Mouse (Mus musculus) gastrocnemius, postnatal 4 days (tissue): ENCODE measurements around the gene Tmco5. TPM values are rescaled to one million over a fixed set of nuclear protein-coding genes. Genes with fewer than 3 reads are reported as not detected.
"Not testable (repeated sequence)": the region's sequence is repeated elsewhere in the genome, so short reads cannot be mapped to it uniquely, and the experiment has no call there.

ENCODE experiments used
- DNase-seq, 2 experiments: peaks; one replicate each; pipeline ENCODE4 v3.0.0; 2021 to 2022; ENCODE audit warnings: low spot score in 2 of 2, mixed read lengths in 2 of 2
- total RNA-seq, 2 experiments: library from RNA; stranded (reverse); gene quantifications; 2 replicates each; pipeline ENCODE4 v1.2.3; 2021

Tmco5 gene
- total RNA-seq, 2 experiments from 2014 or later, result not detected

GRCm38 (mm10) chr2:116922580-116923500 is 44.3 kb downstream of the Tmco5 start:
- DNase-seq, result no peak

- no peak for DNase-seq
These were observed 45.2 kb downstream of the Tmco5 start for GRCm38 (mm10) chr2:116923684-116924083.

- no peak for DNase-seq
These were observed 45.8 kb downstream of the Tmco5 start for GRCm38 (mm10) chr2:116924292-116924691.

- no peak for DNase-seq
These were observed 46.7 kb downstream of the Tmco5 start for GRCm38 (mm10) chr2:116925230-116925629.

- DNase-seq, result no peak
These were observed 53.7 kb downstream of the Tmco5 start for GRCm38 (mm10) chr2:116932218-116932617.

GRCm38 (mm10) chr2:116934236-116934635 is 55.7 kb downstream of the Tmco5 start:
- DNase-seq, result not testable (repeated sequence)

GRCm38 (mm10) chr2:116934776-116935175 is 56.3 kb downstream of the Tmco5 start:
- no peak for DNase-seq

GRCm38 (mm10) chr2:116936371-116936770 is 57.9 kb downstream of the Tmco5 start:
- no peak for DNase-seq

GRCm38 (mm10) chr2:116937166-116937565 is 58.7 kb downstream of the Tmco5 start:
- DNase-seq, result no peak

GRCm38 (mm10) chr2:116941816-116942215 is 63.3 kb downstream of the Tmco5 start:
- DNase-seq, result no peak

Other genes with a start within 250 kb of the Tmco5 start
- gene Spred1, start 242.7 kb downstream of the Tmco5 start, total RNA-seq, result 10 to 100 TPM; 37.0 to 40.3 TPM